Mouse (Mus musculus) 416B (cell line): Measurements from ENCODE around the gene Armh2.
"Not testable (repeated sequence)": the region's sequence is repeated elsewhere in the genome, so short reads cannot be mapped to it uniquely, and the experiment has no call there.

Experiments used
- DNase-seq: peaks from one replicate; pipeline ENCODE4 v3.0.0; 2011; ENCODE audit warnings: low read depth

The Armh2 gene

DNA sequence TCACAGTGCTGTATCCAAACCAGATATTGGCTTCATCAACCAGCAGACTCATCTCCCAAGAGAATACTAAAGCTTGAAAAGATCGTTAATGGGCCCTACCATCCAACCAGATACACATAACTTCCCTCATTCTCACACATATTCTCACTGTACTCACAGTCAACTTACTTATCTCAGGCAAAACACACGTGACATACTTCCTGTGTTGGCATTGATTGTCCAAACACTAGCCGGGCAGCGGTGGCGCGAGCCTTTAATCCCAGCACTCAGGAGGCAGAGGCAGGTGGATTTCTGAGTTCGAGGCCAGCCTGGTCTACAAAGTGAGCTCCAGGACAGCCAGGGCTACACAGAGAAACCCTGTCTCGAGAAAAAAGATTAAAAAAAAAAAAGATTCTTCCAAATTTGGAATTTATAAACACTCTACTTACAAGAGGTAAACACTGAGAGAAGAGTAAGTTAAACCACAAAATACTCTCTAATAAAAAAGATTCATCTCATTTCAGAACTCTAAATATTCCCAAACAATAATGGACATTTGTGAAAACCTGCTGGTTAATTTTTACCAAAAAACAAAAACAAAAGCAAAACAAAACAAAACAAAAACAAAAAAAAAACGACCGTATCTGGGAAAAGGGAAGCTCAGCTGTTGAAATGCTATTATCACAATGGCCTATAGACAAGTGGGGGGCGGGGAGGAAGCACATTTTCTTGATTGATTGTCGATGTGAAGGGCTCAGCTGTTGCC, 17.0 kb downstream of the Armh2 start:
- DNase-seq, result peak; percentile 41

DNA sequence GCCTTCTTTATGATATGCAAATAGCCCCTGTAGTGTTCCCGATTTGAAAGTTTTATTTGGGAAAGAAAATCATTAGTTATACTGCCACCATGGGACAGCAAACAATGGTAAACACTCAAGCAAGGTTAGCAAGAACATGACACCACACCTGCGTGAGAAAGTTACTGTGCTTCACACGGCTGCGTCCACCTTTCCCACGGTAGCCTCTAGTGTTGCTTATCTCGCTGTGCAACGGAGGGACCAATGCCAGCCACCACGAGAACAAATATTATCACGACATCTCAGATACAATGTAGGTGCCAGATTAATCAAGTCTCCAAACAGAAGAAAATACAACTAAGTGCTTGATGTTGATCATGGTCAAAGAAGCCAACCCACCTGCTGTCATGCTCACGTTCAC, 18.4 kb downstream of the Armh2 start:
- no peak for DNase-seq

DNA sequence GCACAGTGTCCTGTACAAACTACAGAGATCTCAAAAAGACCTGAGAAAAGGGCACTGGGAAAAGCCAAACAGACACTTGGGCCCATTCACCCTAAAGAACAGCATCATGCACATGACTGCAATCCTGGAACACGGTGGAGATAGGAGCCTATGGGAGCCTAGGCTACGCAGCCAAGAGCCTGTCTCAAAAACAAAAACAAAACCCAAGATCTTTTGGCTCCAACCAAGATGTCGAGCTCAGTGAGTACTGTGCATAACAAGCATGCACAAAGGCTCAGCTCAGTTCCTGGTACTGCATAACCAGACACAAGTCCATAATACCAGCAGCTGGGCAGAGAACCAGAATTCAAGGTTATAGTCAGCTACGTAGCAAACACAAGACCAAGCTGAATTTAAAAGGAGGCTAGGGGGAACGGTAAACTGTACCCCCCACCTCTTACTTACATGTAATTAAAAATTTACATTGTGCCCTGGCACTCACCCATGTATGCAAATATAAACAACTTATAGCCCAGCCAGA, 19.4 kb downstream of the Armh2 start:
- no peak for DNase-seq

DNA sequence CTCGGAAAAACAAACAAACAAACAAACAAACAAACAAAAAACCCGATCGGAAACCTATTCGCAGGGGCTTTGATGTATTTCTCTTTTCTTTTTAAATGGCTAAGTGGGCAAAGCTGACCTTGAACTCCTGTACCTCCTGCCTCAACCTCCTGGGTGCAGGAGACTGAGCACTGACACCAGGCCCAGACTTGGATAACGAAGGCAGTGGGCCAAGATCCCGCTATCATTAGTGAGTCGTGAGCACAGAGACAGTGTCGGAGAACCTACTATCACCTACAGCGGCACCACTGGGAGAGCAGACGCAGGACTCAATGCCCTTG, 20.0 kb downstream of the Armh2 start:
- no peak for DNase-seq

DNA sequence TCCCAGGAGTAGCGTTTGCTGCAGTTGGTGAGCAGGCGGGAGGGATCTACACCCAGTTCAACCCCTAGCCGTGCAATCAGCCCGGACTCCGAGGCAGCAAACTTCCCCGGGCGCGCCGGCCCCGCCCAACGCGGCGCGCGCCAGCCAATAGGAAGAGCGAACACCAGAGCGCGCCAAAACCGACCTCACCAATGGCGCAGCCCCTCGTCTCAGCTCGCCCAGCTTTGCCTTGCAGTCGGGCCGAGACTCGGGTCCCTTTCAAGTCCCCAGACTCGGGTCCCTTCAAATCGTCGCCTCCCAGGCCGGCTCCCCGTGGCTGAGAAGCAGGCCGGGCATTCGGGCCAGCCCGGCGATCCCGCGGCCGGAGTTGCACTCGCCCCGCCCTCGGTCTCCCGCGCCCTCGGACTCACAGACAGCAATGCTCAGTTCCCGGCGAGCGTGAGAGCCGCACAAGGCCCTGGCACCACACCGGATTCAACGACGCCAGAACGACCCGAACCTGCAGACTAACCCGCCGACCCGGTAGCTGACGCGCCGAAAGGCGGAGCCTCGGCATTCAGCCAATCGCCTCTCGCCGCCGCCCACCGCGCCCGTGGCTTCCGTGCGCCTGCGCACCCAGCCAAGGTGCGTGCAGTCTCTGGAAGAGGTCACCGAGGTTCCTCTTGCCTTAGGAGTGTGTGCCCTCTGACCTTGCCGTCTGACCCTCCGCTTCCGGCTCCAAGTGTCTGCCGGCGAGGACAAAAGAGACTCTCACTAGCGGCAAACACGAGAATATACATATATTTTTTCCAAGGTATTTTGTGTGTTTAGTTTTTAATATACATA, 20.6 kb downstream of the Armh2 start, which contains the start of gene Gmnn:
TSS of gene Gmnn (minus strand) at position 521 of the 825 bp plus-strand sequence.
- DNase-seq, result peak; percentile 94

DNA sequence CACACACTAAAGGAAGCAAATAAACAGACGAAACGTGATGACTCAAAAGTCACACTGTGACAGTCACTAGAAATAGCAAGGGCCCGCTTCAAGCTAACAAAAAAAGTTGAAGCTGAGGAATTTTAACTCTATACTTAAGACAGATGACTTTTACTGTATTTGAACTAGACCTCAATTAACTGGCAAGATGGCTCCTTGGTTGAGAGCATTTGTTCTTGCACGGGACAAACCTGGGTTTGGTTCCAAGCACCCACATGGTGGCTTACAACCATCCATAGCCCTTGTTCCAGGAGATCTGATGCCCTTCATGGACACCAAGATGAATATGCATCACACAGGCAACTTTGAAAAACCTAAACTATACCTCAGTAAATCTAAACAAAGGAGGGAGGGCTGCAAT, 21.2 kb downstream of the Armh2 start:
- DNase-seq, result no peak

DNA sequence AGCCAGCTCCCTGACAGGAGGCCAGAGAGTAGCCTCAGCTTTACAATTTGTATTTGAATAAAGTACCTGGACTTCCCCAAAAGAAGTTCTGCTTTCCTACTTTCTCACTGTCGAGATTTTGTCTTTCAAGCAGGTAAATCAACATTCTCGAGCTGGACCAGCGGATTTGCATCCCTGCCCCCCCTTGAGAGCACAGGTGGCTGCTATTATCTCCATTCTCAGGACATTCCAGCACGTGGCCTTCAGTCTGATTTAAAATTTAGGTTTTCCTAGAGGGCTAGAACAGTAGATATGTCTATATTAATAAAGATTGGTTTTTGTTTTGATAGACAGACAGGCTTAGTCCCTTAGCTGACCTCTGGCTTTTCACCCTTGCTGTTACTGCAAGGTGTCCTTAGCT, 26.8 kb downstream of the Armh2 start:
- not testable (repeated sequence) for DNase-seq

DNA sequence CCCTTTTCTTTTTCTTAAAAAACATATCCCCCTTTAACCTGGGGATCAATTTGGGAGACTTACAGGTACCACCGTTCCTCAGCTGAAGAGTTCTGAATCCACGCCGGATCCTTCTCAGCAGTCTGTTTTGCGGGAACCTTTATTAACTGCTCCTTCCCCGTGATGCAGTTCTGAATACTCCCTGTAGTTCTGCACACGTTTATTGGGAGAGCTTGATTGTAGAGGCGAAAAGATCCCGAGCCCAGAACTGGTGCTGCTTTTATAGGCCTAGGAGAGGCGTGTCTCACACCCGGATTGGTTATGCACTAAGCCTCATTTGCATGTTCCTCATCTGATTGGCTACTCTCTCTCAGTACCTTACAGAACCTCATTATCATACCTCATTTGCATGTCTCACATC, 30.4 kb downstream of the Armh2 start:
- not testable (repeated sequence) for DNase-seq

DNA sequence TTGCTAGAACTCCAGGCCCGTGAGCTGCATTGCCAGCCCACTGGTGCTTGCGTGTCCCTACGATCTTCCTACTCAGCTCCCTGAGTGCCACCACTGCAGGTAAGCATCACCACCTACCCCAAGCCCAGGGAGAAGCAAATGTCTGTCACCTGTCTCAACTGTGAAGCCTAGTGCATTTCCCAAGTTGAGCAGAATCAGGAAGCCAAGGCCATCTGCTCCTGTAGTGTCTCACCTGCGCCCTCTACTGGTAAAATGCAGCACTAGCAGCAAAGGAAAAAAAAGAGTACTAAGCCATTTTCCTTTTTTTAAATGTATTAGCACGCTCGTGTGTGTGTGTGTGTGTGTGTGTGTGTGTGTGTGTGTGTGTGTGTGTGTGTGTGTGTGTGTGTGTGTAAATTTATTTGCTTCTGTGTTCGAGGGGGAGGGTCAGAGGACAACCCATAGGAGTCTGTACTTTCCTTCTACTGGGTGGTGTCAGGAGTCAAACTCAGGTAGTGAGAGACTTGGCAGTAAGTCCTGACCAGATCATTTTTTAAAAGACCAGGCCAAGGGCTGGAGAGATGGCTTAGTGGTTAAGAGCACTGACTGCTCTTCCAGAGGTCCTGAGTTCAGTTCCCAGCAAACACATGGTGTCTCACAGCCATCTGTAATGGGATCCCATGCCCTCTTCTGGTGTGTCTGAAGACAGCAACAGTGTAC, 35.3 kb downstream of the Armh2 start:
- peak; percentile 86 for DNase-seq

DNA sequence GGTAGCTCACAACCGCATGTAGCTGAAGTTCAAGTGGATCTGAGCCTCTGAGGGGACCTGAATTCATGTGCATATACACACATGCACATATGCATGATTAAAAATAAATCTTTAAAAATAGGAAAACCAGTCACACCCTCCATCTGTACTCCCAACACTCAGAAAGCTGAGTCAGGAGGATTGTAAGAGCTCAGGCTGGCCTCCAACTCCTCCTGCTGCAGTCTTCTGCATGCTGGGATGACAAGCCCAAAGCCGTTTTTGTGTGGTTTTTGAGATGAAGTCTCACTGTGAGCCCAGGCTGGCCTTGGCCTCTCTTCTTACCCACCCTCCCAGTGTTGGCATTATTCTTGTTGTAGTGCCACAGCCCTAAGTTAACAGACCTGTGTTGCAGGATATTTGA, 37.0 kb downstream of the Armh2 start:
- DNase-seq, result no peak

DNA sequence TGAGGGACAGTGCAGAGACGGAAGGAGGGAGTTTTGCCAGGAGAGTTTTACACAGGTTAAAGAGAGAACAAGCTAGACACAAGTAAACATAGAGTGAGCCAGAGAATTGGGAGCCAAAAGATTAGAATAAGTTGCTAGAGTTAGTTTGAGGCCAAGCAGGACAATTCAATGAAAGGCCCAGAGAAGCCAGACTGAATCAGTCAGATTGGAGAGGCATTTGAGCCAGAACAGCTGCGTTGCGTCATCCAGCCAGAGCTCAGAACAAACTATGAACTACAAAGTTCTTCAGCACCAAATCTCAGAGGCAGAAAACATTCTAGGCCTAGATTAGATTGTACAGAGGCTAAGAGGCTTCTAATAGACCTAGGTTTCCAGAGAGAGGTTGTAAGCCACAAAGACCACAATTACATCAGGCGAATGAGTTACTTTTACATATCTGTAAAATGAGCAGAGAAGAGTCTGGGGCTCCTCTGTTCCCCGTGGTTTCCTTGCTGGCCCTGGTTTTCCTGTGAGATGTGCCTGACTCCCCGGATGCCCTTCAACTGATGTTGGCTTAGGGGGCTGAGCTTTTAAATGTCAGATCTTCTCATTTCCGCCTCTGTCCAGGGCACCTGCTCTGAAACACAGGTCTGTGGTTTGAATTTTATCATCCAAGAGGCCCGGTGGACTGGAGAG, 37.8 kb downstream of the Armh2 start:
- peak; percentile 79 for DNase-seq

DNA sequence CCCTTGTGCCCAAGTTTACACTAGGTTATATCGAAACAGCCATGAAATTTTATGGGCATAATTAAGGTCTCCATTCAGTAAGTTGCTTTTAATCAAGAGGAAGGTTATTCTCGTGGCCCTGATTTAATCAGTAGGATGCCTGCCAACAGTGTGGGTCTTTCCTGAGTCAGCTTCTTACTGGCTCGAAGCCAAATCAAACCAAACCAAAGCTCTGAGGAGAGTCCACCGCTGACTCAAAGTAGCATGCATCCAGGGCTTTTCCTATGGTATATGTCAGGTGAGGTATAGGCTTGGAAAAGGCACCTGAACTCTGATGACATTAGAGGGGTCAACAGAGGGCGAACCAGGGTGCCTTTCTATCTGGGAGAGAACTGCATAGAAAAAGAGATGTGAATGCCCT, 40.9 kb downstream of the Armh2 start:
- DNase-seq, result peak; percentile 87

DNA sequence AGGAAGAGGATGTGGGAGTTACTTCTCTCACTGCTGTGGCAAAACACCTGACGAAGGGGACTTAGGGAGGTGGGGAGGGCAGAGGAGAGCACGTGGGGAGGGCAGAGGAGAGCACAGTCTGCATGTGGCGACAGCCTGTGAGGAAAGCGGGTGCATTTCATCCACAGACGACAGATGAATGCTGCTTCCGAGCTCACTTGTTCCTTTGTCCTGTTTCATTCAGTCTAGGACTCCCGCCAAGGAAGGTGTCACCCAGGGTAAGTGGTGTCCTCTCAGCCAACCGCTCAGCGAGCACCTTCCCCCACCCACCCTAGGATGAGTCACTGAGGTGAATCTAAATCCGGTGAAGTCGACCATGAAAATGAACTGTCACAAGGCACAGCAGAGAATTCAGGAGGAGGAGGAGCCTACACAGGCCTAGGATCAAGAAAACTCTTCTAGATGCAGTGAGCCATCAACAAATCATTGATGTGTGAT, 45.0 kb downstream of the Armh2 start:
- peak; percentile 65 for DNase-seq

DNA sequence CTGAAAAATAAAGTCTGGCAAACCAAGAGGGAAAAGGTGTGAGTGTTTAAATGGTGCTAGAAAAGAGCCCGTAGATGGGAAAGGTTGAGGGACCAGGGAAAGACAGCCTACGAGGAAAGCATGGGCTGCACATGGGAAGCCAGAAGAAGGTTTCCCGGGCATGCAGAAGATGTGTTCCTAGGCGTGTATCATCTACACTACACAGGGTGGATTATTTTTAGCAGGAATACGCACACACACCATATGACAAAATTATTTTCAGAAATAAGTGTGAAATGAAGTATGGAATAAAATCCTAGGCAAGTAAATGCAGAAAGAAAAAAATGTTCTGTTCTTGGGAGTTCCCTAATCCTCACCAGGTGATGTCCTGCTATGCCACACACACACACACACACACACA, 46.4 kb downstream of the Armh2 start:
- DNase-seq, result no peak

DNA sequence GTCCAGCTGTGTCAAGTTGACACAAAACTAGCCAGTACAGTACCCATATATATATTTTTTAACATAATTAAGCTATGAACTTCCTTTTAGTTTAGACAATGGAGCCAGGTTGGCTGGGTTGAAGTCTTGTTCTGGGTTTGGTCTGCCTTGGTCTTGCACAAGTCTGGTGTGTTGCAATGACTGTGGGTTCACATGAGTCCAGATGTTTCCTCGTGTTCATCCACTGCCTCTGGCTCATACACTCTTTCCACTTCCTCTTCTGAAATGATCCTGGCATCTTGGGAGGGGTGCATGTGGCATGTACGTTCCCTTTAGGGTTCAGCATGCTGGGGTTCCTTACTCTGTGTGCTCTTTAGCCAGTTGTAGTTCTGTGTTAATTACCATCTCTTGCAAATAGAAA, 50.3 kb downstream of the Armh2 start:
- DNase-seq, result peak; percentile 99

DNA sequence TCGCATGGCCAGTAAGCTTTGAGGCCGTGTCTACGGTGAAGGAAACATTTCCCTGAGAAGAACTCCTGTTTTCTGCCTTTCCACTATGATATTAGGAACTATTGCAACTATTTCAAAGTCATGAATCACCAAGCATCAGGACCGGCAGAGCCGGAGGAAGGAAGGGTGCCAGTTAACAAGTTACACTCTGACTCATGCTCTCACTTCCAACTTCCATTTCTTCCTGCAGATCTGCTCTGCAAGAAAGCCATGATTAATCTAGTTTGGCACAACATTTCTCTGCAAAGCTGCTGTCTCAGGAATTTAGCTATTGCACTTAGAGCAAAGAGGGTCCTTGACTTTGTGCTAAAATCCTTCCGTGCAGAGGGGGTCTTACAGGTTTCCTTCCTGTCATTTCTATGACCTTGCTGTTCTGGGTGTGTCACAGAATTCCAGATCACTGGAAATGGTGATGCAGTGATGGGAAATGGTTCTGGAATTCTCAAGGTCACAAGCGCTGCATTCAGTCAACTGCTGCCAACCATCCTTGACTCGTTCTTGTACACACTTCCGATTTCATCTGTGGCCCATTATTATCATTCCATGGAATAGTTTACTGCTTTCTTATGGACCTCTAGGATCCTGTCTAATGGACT, 51.5 kb downstream of the Armh2 start:
- peak; percentile 92 for DNase-seq
